Mouse (Mus musculus): ENCODE results near the gene Smarce1. TPM values are rescaled to one million over a fixed set of nuclear protein-coding genes. Genes with fewer than 3 reads are reported as not detected.

The Smarce1 gene
- polyA plus RNA-seq, 1 experiment from 2014 or later: 148 TPM

DNA sequence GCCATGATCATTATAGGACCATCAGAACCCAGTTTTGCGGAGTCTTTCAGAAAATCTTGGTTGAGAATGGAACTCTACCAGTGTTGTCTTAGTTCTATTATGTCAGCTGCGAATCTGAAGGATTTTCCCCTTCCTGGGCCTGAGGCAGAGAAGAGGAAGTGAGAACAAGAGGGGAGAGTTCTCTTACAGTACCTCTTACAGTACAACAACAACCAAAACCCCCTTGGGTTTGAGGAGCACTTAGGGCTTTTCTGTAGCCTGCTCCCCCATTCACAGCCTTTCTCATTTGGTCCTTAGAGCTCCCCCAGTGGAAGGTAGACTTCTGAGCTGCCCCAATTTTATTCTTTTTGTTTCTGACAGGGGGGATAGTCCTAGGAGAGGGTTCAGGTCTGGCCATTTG lies 44.0 kb downstream of the Smarce1 start:
- 79% methylated on average over 2 of the region's 2 CpGs for WGBS

GRCm38 (mm10) chr11:99182575-99182974 lies 48.2 kb downstream of the Smarce1 start:
- Histone ChIP-seq H3K9me3 (ENCODE audit: control insufficient read depth, low read length) (no peaks in the 10 kb centered on the region), H3K4me2 (ENCODE audit: low read length) (no peak overlapping the region), H3K9ac (ENCODE audit: low read length) (no peak overlapping the region), H3K36me3 (ENCODE audit: control insufficient read depth, insufficient read depth, low read length) (no peaks in the 10 kb centered on the region), H3K27ac (ENCODE audit: low read depth) (no peak overlapping the region), H3K27me3 (replicated peaks; ENCODE audit: control insufficient read depth, insufficient read depth, low read length) (no peaks in the 10 kb centered on the region), H3K4me1 (replicated peaks; ENCODE audit: control insufficient read depth, insufficient read depth, low read length) (no peaks in the 10 kb centered on the region), H3K4me3 (ENCODE audit: low read depth, low read length) (no peak overlapping the region)
- ATAC-seq (replicated peaks; ENCODE audit: low FRiP score, low TSS enrichment, low read depth): no peak
- DNase-seq (ENCODE audit: low spot score): no peak
- WGBS: 62% methylated on average over 11 of the region's 11 CpGs

More for the DNA sequence above, 44.0 kb downstream of the Smarce1 start:
- no peaks in the 10 kb centered on the region for H3K27me3 ChIP-seq (replicated peaks; ENCODE audit: control insufficient read depth, insufficient read depth, low read length)
- no peaks in the 10 kb centered on the region for H3K4me1 ChIP-seq (replicated peaks; ENCODE audit: control insufficient read depth, insufficient read depth, low read length)
- H3K4me2 ChIP-seq (ENCODE audit: low read length): no peak overlapping the region
- no peak overlapping the region for H3K27ac ChIP-seq (ENCODE audit: low read depth)
- ATAC-seq (replicated peaks; ENCODE audit: low FRiP score, low TSS enrichment, low read depth) (no peak), DNase-seq (ENCODE audit: low spot score) (no peak)
- no peaks in the 10 kb centered on the region for H3K36me3 ChIP-seq (ENCODE audit: control insufficient read depth, insufficient read depth, low read length)
- H3K9me3 ChIP-seq (ENCODE audit: control insufficient read depth, low read length): no peaks in the 10 kb centered on the region
- no peak overlapping the region for H3K9ac ChIP-seq (ENCODE audit: low read length)
- H3K4me3 ChIP-seq (ENCODE audit: low read depth, low read length): no peak overlapping the region

GRCm38 (mm10) chr11:99180071-99180470 lies 50.7 kb downstream of the Smarce1 start:
- Histone ChIP-seq H3K9me3 (ENCODE audit: control insufficient read depth, low read length) (no peaks in the 10 kb centered on the region), H3K36me3 (ENCODE audit: control insufficient read depth, insufficient read depth, low read length) (no peaks in the 10 kb centered on the region), H3K4me1 (replicated peaks; ENCODE audit: control insufficient read depth, insufficient read depth, low read length) (no peaks in the 10 kb centered on the region), H3K4me3 (ENCODE audit: low read depth, low read length) (no peak overlapping the region), H3K9ac (ENCODE audit: low read length) (no peak overlapping the region), H3K27me3 (replicated peaks; ENCODE audit: control insufficient read depth, insufficient read depth, low read length) (no peaks in the 10 kb centered on the region), H3K27ac (ENCODE audit: low read depth) (no peak overlapping the region), H3K4me2 (ENCODE audit: low read length) (no peak overlapping the region)
- 81% methylated on average over 5 of the region's 5 CpGs for WGBS
- ATAC-seq (replicated peaks; ENCODE audit: low FRiP score, low TSS enrichment, low read depth): no peak
- no peak for DNase-seq (ENCODE audit: low spot score)

DNA sequence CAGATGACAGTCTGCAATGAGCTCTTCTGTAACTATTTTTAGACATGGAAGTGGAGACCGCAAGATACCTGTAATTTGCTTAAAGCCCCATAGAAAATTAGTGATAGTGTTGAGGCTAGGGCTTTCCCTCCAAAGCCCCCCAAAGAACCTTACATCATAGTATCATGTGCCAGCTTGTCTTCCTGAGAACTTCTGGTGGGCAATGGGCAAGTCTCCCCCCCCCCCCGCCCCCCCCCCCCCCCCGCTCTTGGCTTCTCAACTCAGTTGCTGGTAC lies 53.0 kb downstream of the Smarce1 start:
- Histone ChIP-seq H3K9me3 (ENCODE audit: control insufficient read depth, low read length) (0 out of 2 replicates have a peak, but pooled peaks cover 3% of the 10 kb centered on the region), H3K4me2 (ENCODE audit: low read length) (no peak overlapping the region), H3K4me1 (replicated peaks; ENCODE audit: control insufficient read depth, insufficient read depth, low read length) (no peaks in the 10 kb centered on the region), H3K36me3 (ENCODE audit: control insufficient read depth, insufficient read depth, low read length) (no peaks in the 10 kb centered on the region), H3K27ac (ENCODE audit: low read depth) (no peak overlapping the region), H3K9ac (ENCODE audit: low read length) (no peak overlapping the region), H3K27me3 (replicated peaks; ENCODE audit: control insufficient read depth, insufficient read depth, low read length) (no peaks in the 10 kb centered on the region), H3K4me3 (ENCODE audit: low read depth, low read length) (no peak overlapping the region)
- 94% methylated on average over 1 of the region's 3 CpGs for whole genome bisulfite sequencing
- no peak for ATAC-seq (replicated peaks; ENCODE audit: low FRiP score, low TSS enrichment, low read depth)
- DNase-seq (ENCODE audit: low spot score): no peak

GRCm38 (mm10) chr11:99177054-99177924 lies 53.5 kb downstream of the Smarce1 start:
- no peaks in the 10 kb centered on the region for H3K36me3 ChIP-seq (ENCODE audit: control insufficient read depth, insufficient read depth, low read length)
- no peak overlapping the region for H3K4me3 ChIP-seq (ENCODE audit: low read depth, low read length)
- H3K9me3 ChIP-seq (ENCODE audit: control insufficient read depth, low read length): 0 out of 2 replicates have a peak, but pooled peaks cover 3% of the 10 kb centered on the region
- 63% methylated on average over 5 of the region's 5 CpGs for WGBS
- no peak for DNase-seq (ENCODE audit: low spot score)
- no peaks in the 10 kb centered on the region for H3K4me1 ChIP-seq (replicated peaks; ENCODE audit: control insufficient read depth, insufficient read depth, low read length)
- H3K4me2 ChIP-seq (ENCODE audit: low read length): no peak overlapping the region
- H3K27ac ChIP-seq (ENCODE audit: low read depth): no peak overlapping the region
- ATAC-seq (replicated peaks; ENCODE audit: low FRiP score, low TSS enrichment, low read depth): no peak
- no peaks in the 10 kb centered on the region for H3K27me3 ChIP-seq (replicated peaks; ENCODE audit: control insufficient read depth, insufficient read depth, low read length)
- no peak overlapping the region for H3K9ac ChIP-seq (ENCODE audit: low read length)

GRCm38 (mm10) chr11:99172002-99172401 lies 58.8 kb downstream of the Smarce1 start:
- DNase-seq (ENCODE audit: low spot score): no peak
- Histone ChIP-seq H3K9me3 (ENCODE audit: control insufficient read depth, low read length) (0 out of 2 replicates have a peak, but pooled peaks cover 3% of the 10 kb centered on the region), H3K4me3 (ENCODE audit: low read depth, low read length) (no peak overlapping the region), H3K4me1 (replicated peaks; ENCODE audit: control insufficient read depth, insufficient read depth, low read length) (no peaks in the 10 kb centered on the region), H3K36me3 (ENCODE audit: control insufficient read depth, insufficient read depth, low read length) (no peaks in the 10 kb centered on the region), H3K27me3 (replicated peaks; ENCODE audit: control insufficient read depth, insufficient read depth, low read length) (no peaks in the 10 kb centered on the region), H3K9ac (ENCODE audit: low read length) (no peak overlapping the region), H3K4me2 (ENCODE audit: low read length) (no peak overlapping the region), H3K27ac (ENCODE audit: low read depth) (no peak overlapping the region)
- 73% methylated on average over 4 of the region's 4 CpGs for WGBS
- ATAC-seq (replicated peaks; ENCODE audit: low FRiP score, low TSS enrichment, low read depth): no peak

DNA sequence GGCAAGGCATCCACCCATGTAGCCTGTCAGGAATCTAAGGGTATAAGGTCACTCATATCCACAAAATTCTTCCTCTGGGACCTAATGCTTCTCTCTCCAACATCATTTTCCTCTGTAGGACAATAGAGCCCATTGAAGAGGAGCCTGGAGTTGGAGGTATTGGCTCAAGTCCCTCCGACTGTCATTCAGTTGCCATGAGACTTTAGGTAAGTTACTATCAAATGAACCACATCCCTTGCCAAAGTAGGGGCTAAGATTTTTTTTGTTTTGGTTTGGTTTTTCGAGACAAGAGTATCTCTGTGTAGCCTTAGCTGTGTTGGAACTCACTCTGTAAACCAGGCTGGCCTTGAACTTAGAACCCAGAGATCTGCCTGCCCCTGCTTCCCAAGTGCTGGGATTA lies 59.4 kb downstream of the Smarce1 start:
- Histone ChIP-seq H3K4me2 (ENCODE audit: low read length) (no peak overlapping the region), H3K4me3 (ENCODE audit: low read depth, low read length) (no peak overlapping the region), H3K27ac (ENCODE audit: low read depth) (no peak overlapping the region), H3K9me3 (ENCODE audit: control insufficient read depth, low read length) (0 out of 2 replicates have a peak, but pooled peaks cover 3% of the 10 kb centered on the region), H3K4me1 (replicated peaks; ENCODE audit: control insufficient read depth, insufficient read depth, low read length) (no peaks in the 10 kb centered on the region), H3K27me3 (replicated peaks; ENCODE audit: control insufficient read depth, insufficient read depth, low read length) (no peaks in the 10 kb centered on the region), H3K36me3 (ENCODE audit: control insufficient read depth, insufficient read depth, low read length) (no peaks in the 10 kb centered on the region), H3K9ac (ENCODE audit: low read length) (no peak overlapping the region)
- 82% methylated on average over 2 of the region's 2 CpGs for WGBS
- ATAC-seq (replicated peaks; ENCODE audit: low FRiP score, low TSS enrichment, low read depth): no peak
- DNase-seq (ENCODE audit: low spot score): no peak

DNA sequence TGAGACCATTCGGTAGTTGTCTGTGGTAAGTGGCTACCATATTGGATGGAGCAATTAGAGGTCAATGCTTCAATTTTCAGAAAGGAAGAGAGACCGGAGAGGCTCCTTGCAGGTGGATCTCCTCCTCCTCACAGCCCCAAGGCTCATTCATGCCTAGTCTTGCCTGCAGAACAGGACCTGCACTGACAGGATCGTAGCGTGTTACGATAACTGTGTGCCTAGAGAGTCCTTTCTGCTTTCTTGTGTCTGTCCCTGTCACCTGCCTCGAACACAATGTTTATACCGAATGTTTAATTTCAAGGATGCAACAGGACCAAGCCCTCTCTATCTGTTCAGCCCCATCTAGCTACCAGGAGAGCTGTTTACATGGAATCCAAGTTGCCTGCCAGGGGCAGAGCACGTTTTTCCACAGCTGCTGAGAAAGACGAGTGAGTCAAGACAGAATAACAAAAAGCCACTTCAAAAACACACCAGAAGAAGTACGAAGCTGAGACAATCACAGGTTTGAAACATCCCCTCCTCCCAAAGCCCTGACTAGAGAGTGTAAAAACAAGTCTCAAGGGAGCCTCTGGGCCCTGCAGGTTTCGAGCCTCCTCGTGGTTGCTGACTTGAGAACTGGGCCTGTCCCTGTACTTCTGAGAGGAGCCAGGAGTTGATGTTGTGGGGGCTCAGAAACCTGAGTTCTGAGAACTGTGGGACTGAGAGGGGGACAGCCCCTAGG lies 60.1 kb downstream of the Smarce1 start:
- H3K4me3 ChIP-seq (ENCODE audit: low read depth, low read length): no peak overlapping the region
- no peaks in the 10 kb centered on the region for H3K4me1 ChIP-seq (replicated peaks; ENCODE audit: control insufficient read depth, insufficient read depth, low read length)
- H3K36me3 ChIP-seq (ENCODE audit: control insufficient read depth, insufficient read depth, low read length): no peaks in the 10 kb centered on the region
- WGBS: 64% methylated on average over 12 of the region's 12 CpGs
- ATAC-seq (replicated peaks; ENCODE audit: low FRiP score, low TSS enrichment, low read depth): no peak
- H3K27me3 ChIP-seq (replicated peaks; ENCODE audit: control insufficient read depth, insufficient read depth, low read length): no peaks in the 10 kb centered on the region
- H3K27ac ChIP-seq (ENCODE audit: low read depth): no peak overlapping the region
- H3K9me3 ChIP-seq (ENCODE audit: control insufficient read depth, low read length): 0 out of 2 replicates have a peak, but pooled peaks cover 3% of the 10 kb centered on the region
- no peak for DNase-seq (ENCODE audit: low spot score)
- H3K4me2 ChIP-seq (ENCODE audit: low read length): no peak overlapping the region
- H3K9ac ChIP-seq (ENCODE audit: low read length): no peak overlapping the region

All from intestine, embryonic 14.5 days (tissue).